Mouse (Mus musculus): ENCODE data around the gene Dmd.
"Not testable (repeated sequence)": the region's sequence is repeated elsewhere in the genome, so short reads cannot be mapped to it uniquely, and the experiment has no call there.

Dmd gene

DNA sequence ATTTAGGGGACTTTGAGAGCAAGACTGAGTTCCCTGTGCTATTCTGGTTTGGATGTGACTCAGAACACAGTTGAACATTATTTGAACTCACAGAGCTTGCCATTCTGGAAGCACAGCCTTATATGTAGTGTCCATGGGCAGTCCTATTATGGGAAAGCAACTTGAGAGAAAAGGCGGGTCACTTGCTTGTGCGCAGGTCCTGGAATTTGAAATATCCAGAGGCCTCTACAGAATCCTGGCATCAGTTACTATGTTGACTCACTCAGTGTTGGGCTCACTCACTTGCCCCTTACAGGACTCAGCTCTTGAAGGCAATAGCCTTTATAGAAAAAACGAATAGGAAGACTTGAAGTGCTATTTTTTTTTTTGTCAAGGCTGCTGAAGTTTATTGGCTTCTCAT, at the start of gene Dmd:
Gene Dmd, plus strand, starts transcription at position 241 of the 400 bp plus-strand sequence.
- no peak for DNase-seq (ENCODE audit: low read depth)

DNA sequence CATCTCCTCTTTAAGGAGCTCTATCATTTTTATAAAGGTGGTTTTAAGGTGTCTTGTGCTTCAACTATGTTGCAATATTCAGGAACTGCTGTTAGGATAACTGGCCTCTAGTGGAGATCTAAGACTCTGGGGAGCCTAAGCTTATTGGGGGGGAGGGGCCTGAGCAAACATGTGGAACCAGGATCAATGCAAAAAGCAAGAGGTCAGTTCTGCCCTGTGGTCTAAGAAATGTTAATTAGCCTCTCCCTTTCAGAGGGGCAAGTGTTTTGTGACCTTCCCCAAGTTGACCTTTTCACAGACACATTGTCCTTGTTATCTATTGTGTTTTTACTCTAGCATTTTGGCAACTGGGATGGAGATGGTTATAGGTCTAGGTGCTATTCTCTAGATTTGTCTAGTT, 47.2 kb upstream of the Dmd start:
- DNase-seq (ENCODE audit: low read depth), result no peak

DNA sequence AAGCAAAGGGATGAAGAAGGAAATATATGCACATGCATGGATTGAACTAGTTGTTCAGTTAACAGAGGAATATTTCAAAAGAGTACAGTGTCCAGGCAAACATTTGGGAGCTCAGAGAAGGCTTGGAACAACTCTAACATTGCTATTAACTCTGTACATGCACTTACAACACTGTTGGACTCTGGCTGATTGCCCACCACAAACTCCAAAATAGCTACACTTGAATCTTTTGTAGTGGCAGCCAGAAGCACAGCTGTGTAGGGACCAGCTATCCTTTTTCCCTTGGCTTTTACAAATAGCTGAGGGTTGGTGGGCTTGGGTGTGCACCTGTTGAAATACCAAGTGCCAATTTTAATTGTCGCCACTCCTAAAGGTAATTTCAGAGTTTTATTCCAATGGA, 39.0 kb downstream of the Dmd start:
- DNase-seq (ENCODE audit: low read depth), result no peak

DNA sequence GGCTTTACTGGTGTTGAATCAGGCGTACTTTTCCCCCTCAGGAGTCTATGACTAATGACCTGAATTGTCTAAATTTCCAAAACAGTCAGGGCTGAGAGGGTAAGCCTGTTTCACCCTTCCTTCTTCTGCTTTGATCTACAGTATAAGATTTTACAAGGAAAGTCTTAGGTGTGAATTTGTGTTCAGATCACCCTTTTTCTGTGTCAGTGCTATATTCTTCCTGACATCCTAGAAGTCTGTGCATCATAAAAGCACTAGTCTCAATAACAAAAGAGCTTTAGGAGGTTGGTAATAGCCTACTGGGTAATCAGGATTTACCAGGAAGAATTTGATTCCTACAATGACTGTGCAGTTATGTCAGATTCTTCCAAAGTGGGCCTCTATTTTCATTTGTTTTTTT, 101.5 kb downstream of the Dmd start:
- no peak for DNase-seq (ENCODE audit: low read depth)

DNA sequence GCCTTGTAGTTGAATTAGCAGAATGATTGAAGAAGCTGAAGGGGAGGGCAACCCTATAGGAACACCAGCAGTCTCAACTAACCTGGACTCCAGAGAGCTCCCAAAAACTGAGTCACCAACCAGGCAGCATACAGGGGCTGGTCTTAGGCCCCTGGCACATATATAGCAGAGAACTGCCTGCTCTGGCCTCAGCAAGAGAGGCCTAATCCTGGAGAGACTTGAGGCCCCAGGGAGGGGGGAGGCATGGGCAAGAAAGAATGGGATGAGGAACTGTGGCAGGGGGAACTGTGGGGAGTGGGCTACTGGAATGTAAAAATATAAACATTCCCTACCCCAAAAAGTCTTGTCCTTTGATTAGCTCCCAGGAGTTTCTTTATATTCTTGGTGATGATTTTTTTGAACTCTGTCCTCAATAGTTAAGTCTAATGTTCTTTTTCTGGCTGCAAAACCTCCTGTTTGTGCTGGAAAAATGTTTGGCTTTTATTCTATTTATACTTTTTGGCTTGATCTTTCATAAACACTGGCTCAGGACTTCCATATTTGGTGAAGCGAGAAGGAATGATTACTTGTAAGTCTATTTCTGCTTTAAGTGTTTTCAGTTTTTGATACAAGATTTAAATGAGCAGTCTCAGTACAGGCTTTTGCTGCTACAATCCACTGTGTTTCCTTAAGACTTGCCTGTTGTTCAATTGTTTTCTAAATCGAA, 167.7 kb downstream of the Dmd start:
- no peak for DNase-seq (ENCODE audit: low read depth)

DNA sequence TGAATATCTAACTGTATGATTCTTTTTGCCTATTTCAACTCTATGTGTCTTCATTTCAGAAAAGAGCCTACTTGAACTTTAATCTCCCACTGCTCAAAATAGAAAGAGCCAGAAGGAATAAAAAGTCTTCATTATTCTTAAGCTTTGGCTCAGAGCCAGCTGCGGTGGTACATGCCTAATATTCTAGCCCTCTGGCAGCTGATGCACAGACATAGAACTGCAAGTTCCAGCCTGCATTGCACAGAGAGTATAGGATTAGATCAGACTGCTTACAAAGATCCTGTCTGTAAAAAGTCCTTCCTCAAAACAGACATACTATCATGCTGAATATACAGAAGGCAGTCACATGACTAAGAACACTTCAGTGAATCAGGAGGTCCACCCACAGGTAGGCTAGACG, 168.5 kb downstream of the Dmd start:
- no peak for DNase-seq (ENCODE audit: low read depth)

DNA sequence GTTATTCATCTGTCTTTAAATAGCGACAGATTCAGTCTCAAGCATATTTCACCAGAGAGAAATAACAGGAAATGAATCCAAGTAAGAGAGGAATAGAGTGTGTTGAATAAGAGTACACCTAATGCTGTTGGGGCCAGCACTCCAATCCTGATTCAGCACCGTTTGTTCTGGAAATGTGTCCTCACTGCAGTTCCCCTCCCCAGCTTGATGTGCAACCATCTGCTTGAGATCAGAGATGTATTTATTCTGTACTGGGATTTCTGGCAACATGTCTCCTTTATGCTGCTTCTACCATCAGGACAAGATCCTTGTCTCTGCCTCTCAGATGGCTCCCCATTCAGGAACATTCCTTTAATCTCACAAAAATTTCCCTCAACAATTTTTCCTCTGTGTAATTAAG, 271.9 kb downstream of the Dmd start:
- no peak for DNase-seq (ENCODE audit: low read depth)

DNA sequence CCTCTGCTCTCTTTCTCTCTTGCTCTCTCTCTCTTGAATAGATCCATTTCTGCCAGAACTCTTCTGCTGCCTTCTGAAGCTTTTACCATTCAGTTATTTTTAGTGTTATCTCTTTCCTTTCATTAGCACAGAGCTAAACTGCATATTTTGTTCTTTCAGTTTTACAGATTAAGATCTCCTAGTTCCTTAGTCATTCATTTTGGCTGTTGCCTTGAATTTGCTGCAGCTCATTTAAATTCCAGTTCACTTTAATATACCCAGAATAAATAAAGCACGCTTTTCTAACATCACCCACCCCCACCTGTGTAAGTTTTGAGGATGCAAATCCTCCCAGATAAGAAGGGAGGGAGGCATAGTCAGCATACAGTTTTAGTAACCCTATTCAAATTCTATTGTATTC, 272.4 kb downstream of the Dmd start:
- DNase-seq (ENCODE audit: low read depth), result no peak

DNA sequence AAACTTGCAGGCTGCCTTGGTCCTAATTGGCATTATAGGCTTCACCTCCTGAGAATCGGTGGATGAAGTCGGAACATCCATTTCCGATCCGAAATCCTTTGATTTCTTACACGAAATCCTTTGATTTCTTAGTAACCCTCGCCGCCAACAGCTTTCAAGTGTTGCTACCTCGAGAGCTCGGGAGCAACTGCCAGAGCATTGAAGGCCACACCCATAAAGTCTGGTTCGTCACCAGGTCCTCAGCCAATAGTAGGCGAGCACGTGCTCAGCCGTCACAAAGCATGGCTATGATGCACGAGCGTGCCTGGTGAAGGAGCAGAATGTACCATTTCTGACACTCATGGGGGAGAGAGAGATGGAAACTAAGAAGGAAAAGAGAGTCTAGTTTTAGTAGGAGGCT, 538.9 kb downstream of the Dmd start, which contains the start of gene Tsga8:
Gene Tsga8, minus strand, starts transcription at position 327 of the 400 bp plus-strand sequence.
- DNase-seq (ENCODE audit: low read depth), result no peak

DNA sequence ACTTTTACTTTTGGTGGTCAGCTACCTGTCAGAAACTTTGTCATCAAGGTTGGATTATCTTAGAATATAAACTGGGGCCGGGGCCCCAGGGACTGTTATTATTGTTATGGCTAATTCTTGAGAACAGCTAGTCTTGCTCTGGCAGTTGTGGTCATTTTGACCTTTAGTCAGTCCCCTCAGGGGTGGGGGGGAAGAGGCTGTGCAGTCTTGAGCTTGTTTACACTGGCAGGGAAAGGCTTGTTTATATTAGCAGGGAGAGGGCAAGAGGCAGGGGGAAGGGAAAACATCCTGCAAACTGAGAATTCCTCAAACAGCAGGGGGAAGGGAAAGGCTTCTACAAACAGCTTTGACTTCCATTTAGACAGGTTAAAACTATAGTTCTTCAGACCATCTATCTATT, 726.3 kb downstream of the Dmd start:
- DNase-seq (ENCODE audit: low read depth), result no peak

DNA sequence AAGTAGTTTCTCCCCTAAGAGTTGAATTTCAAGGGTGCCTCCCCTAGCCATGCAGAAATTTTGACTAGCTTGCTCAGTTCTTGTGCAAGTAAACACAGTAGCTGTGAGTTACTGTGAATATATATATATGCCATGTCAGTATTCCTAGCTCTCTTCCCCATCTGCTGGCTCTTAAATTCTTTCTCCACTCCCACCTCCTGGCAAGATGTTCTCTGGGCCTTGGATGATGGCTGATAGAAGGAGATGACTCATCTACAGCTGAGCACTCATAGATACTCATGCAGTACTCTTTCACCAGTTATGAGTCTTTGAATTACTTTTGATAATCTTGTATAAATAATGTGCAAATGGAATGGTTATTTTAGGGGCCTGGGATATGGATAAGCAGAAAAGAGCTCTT, 737.9 kb downstream of the Dmd start:
- DNase-seq (ENCODE audit: low read depth), result no peak

DNA sequence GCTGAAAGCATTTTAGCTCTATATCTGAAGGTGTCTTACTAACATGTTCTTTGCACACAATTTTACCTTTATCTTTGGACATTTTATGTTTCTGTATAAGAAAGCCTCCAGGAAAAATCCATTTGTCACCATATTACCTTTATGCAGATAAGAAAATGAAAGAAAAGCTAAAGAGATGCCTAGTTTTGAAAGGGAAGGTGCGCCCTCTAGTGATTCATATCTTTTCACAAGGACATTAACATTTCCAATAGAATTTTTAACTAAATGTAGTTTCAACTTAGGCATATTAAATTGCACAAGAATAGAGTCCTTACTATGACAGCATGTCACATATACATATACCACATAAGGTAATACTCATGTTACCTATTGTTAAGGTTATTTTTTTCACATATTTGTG, 791.9 kb downstream of the Dmd start:
- peak; percentile 12 for DNase-seq (ENCODE audit: low read depth)

DNA sequence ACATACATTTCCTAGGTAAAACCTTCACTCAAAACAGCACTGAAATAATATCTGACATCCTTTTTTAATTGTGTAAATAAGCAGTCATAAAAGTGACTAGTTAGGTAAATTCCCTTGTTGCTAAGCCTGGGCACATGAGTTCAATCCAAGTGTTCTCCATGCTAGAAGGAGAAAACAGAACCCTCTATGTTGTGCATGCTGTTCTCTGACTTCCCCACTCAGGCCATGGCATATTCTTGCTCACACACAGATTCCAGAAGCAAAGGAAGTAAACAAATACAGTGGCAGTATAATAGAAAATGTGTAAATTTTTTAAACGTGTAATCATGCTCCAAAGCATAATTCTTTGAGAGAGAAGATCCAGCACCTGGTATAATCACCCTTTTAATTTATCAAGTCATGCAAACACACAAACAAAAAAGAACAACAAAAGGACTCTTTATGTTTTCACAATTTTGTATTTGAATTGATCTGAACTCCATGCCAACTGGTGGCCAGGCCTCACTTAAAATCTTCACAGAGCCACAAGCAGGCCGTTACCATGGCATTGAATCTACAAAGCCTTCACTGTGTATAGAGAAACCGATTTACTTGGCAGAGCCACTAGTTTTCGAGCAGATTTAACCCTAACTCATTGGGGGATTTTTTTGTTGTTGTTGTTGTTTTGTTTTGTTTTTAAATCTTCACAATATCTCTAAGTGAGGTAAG, 797.8 kb downstream of the Dmd start:
- DNase-seq (ENCODE audit: low read depth), result no peak

DNA sequence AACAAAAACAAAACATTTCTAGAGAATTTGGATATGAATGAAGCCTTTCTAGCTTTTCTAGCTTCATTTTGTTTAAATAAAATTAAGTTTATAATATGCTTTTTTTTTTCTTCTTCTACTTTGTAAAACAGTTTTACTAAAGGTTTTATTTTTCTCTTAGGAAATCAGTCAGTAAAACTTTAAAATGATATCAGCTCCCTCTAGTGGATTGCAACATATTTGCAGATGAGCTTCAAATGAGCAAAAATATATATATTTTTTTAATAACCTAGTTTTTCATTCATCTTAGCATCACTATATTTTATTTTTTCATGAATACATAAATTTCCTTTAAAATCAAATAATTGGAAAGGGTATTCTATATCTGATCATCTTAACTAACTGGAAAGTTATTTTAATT, 838.7 kb downstream of the Dmd start:
- peak; percentile 2 for DNase-seq (ENCODE audit: low read depth)

DNA sequence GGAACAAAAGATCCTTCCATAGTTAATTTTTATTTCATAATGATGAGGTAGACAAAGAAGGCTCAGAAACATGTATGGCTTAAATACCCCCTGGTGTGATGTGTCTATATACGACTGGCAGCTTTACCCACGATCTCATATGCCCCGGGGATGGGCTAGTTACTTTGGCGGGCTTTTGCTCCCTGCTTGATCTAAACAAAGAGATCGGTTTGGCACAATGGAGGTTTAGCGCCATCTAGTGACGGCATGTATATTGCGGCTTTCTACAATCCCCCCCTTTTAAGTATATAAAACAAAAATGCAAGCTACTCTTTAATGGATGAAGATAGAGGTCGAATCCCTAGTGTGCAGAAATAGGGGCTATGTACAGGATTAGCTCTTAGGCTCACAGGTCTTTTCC, 918.8 kb downstream of the Dmd start:
- peak; percentile 22 for DNase-seq (ENCODE audit: low read depth)

DNA sequence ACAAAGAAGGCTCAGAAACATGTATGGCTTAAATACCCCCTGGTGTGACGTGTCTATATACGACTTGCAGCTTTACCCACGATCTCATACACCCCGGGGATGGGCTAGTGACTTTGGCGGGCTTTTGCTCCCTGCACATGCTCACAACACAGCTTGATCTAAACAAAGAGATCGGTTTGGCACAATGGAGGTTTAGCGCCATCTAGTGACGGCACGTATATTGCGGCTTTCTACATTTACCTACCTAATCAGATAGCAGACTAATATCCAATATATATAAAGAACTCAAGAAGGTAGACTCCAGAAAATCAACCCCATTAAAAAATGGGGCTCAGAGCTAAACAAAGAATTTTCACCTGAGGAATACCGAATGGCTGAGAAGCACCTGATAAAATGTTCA, 926.7 kb downstream of the Dmd start:
- peak; percentile 69 for DNase-seq (ENCODE audit: low read depth)

DNA sequence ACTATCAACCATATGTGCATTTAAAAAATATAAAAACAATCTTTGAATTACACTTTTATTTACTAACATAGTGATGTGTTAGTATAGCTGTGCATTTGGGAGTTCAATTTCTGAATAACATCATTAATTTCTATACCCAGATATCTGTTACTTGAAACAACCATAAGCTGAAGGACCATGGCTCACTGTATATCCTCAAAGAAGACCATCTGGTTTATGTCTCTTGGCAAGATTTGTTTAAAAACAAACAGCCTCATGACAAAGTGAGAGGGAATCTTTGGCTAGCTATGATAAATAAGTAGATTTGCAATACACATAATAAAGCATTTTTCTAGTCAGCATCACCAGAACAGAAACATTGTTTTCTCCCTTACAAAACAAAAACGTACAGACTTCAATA, 1027.2 kb downstream of the Dmd start:
- no peak for DNase-seq (ENCODE audit: low read depth)

DNA sequence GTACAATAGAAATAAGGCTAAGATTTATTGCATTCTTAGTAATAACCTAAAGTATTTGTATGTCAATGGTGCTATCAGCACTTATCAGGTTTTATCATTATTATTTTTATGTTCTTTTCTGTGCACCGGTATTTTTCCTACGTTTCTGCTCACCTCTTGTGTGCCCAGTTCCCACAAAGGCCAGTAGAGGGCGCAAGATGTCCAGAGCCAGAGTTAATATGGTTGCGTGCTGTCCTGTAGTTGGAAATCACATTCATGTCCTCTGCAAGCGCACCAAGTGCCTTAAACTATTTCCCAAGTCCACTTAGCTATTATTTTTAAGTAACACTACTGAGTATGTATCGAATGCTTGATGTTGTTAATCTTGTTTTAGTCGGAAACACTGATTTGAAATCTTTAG, 1052.6 kb downstream of the Dmd start:
- DNase-seq (ENCODE audit: low read depth), result peak; percentile 17

DNA sequence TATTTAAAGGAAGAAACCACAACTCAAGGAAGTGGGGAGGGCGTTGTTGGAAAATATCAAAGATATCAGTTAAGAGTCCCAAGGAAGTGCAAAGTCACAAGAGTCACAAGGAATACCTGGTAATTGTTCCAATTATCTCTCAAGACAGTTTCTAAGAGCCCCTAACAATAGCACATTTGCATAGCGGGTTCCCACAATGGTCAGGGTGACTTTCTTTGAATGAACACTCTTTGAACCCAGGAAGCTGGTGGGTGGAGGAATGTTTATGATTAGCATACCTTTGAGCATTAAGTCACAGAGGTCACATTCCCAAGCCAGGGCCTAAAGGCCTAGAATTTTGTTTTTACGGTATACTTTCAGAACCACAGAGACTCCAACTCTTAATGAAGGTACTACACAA, 1113.8 kb downstream of the Dmd start:
- not testable (repeated sequence) for DNase-seq (ENCODE audit: low read depth)

DNA sequence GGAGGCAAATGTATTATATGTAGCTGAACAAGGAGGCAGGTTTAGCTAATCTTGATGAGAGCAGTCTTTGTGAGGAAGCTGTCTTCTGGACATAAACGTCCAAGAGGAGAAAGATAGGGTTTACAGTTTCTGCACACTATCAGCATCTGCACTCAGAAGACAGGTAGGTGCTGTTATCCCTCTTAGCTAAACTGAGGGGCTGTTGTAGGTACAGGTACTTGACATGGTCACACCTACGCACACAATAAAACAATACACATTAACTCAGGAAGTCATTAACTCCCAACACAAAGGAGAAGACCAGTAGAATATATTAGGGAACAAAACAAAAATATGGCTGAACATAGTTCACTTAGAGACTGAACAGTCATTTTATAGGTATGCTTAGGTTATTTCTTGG, 1217.2 kb downstream of the Dmd start:
- DNase-seq (ENCODE audit: low read depth), result no peak

DNA sequence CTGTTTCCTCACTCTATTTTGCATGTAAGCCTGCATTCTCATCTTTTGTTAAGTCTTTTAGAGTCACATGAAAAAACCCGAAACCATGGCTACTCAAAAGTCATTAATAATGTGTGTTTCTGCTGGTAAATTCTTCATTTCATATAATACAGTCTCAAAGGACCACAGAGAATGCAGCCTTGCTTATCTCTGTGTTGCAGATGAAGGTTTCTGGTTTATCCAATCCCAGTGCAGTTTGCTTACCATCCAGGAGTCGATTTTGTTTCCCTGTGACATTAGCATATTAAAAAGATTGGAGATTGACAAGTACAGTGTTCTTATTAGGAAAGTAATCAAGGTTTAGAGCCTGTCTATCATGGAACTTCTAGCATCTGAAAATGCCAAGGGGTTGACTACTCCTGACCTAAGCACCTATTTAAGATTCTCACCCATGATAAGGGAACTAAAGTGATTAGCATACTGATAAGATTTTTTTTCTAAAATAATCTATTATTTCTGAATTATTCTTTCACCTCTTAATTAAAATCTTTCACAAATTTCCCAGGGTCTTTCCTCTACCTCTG, 1292.7 kb downstream of the Dmd start:
- DNase-seq (ENCODE audit: low read depth), result no peak

DNA sequence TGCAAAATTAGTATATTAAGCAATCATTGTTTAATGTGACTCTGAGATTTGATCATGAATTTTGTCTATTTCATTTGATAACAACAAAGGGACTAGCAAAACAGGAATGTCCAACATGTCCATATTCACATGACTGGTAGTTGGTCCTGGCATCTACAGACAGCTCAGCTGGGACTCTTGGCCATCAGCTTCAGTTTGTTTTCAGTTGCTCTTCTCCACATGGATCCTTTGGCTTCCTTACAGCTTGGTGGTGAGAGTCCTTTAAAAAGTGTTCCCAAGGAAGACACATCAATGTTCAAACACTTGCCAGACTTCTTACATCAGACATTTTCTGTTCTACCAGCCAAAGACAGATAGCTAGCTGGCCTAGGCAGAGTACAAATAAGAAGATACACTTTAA, 1381.9 kb downstream of the Dmd start:
- no peak for DNase-seq (ENCODE audit: low read depth)

DNA sequence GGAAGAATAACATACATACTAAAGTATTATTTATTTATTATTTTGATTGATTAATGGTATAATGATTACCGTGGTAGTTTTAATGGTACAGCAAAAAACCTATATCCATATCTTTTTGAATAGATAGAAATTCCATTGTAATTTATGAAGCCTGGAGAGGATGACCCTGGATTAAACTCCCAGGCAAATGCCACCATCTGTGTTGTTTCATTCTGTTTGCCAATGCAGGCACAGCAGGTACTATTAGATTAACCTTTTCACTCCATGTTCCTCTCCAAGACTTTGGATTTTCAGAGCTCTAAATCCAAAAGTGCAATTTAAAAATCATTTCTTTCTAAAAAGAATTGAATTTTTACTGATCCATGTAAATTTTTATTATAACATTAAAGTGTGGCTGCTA, 1383.5 kb downstream of the Dmd start:
- no peak for DNase-seq (ENCODE audit: low read depth)

DNA sequence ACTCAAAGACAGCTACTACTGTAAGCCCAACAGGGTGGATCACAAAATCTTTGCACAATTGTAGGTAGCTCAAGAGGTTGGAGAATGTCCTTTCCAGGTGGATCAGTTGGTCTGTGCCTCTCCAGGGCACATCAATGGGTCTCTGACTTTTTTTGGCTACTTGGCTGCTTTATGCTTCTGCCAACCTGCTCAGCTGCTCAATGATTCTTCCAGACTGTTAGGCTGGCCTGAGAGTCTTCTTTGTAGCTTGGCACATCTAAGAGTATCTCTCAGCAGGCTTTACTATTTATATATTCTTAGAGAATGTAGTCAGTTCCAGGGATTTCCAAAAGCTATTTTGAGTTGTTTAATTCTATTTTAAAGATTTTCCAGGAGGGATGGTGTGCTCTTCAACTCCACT, 1416.3 kb downstream of the Dmd start:
- DNase-seq (ENCODE audit: low read depth), result no peak

Measured in NIH3T3 (cell line).